Mouse (Mus musculus): Measurements from ENCODE around the gene BC107364.
"Not testable (repeated sequence)": the region's sequence is repeated elsewhere in the genome, so short reads cannot be mapped to it uniquely, and the experiment has no call there.

BC107364 gene

GRCm38 (mm10) chr3:96451181-96451737 lies 847 bp downstream of the BC107364 start:
- DNase-seq (ENCODE audit: low spot score) = not testable (repeated sequence)

GRCm38 (mm10) chr3:96450586-96450896 lies 1.6 kb downstream of the BC107364 start:
- not testable (repeated sequence) for DNase-seq (ENCODE audit: low spot score)

- DNase-seq (ENCODE audit: low spot score) = not testable (repeated sequence)
Observed at GRCm38 (mm10) chr3:96449762-96450585, 2.1 kb downstream of the BC107364 start.

GRCm38 (mm10) chr3:96445436-96445835 lies 6.7 kb downstream of the BC107364 start:
- DNase-seq (ENCODE audit: low spot score) = no peak

- DNase-seq (ENCODE audit: low spot score) = no peak
Observed at GRCm38 (mm10) chr3:96440578-96440977, 11.5 kb downstream of the BC107364 start.

GRCm38 (mm10) chr3:96435557-96436091 lies 16.5 kb downstream of the BC107364 start:
- no peak for DNase-seq (ENCODE audit: low spot score)

- DNase-seq (ENCODE audit: low spot score) = no peak
Observed at GRCm38 (mm10) chr3:96432207-96432606, 19.9 kb downstream of the BC107364 start.

- no peak for DNase-seq (ENCODE audit: low spot score)
Observed at GRCm38 (mm10) chr3:96429819-96430132, 22.3 kb downstream of the BC107364 start.

- DNase-seq (ENCODE audit: low spot score) = no peak
Observed at GRCm38 (mm10) chr3:96428941-96429818, 22.9 kb downstream of the BC107364 start.

- DNase-seq (ENCODE audit: low spot score) = no peak
Observed at GRCm38 (mm10) chr3:96427761-96428462, 24.2 kb downstream of the BC107364 start.

GRCm38 (mm10) chr3:96427311-96427710 lies 24.8 kb downstream of the BC107364 start:
- no peak for DNase-seq (ENCODE audit: low spot score)

GRCm38 (mm10) chr3:96426268-96426667 lies 25.8 kb downstream of the BC107364 start:
- no peak for DNase-seq (ENCODE audit: low spot score)

- DNase-seq (ENCODE audit: low spot score) = not testable (repeated sequence)
Observed at GRCm38 (mm10) chr3:96424447-96424846, 27.7 kb downstream of the BC107364 start.

- no peak for DNase-seq (ENCODE audit: low spot score)
Observed at GRCm38 (mm10) chr3:96423889-96424288, 28.2 kb downstream of the BC107364 start.

GRCm38 (mm10) chr3:96420796-96421195 lies 31.3 kb downstream of the BC107364 start:
- DNase-seq (ENCODE audit: low spot score) = no peak

- DNase-seq (ENCODE audit: low spot score) = not testable (repeated sequence)
Observed at GRCm38 (mm10) chr3:96418902-96419301, 33.2 kb downstream of the BC107364 start.

- no peak for DNase-seq (ENCODE audit: low spot score)
Observed at GRCm38 (mm10) chr3:96417850-96418815, 34.0 kb downstream of the BC107364 start.

- DNase-seq (ENCODE audit: low spot score) = no peak
Observed at GRCm38 (mm10) chr3:96416595-96416994, 35.5 kb downstream of the BC107364 start.

- DNase-seq (ENCODE audit: low spot score) = no peak
Observed at GRCm38 (mm10) chr3:96416056-96416455, 36.0 kb downstream of the BC107364 start.

GRCm38 (mm10) chr3:96414951-96415327 lies 37.2 kb downstream of the BC107364 start:
- DNase-seq (ENCODE audit: low spot score) = no peak
